Mouse (Mus musculus): ENCODE data around the gene Zbtb8b.

DNA sequence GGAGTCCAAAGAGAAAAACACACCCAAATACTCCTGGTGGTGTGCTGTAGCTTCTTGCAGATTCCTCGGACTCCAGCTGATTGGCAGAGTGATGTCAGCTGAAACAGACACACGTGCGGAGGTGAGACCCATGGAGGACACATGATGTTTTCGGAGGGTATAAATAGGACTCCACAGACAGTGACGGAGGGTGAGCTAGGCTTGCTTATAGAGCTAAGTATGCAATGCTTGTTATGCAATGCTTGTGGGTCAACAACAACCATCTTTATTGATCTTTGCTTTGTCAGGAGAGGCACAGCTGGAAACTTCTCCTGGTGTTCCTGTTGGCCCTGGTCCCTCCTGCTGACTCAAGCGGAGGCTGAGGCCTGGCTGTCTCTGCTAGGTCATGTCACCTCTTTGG, 8.1 kb upstream of the Zbtb8b start:
- TF ChIP-seq CTCF (IDR thresholded peaks at IDR 0.05; ENCODE audit: extremely low read depth, insufficient read length, insufficient replicate concordance, low read depth, low read length): no peak
- no peak for TF ChIP-seq POLR2A (IDR thresholded peaks at IDR 0.05; ENCODE audit: low read depth, low read length)
